Mouse (Mus musculus) embryonic facial prominence, embryonic 14.5 days (tissue): ENCODE results near the gene Kcnb1. TPM values are rescaled to one million over a fixed set of nuclear protein-coding genes. Genes with fewer than 3 reads are reported as not detected.
"Not testable (repeated sequence)": the region's sequence is repeated elsewhere in the genome, so short reads cannot be mapped to it uniquely, and the experiment has no call there.

Source experiments
- ATAC-seq: fragments of 200-750 bp; cut with Nextera tagmentation; 2 replicates; pipeline ENCODE4 v1.8.0; 2017; ENCODE audit warnings: low read depth, moderate number of reproducible peaks, moderate TSS enrichment
- DNase-seq: peaks from one replicate; pipeline ENCODE4 v3.0.0-alpha.2; 2015; ENCODE audit warnings: low spot score
- H3K27ac ChIP-seq: fragments of 300-500 bp; sonication (generic); replicated peaks from 2 replicates; pipeline ENCODE4 v1.5.1; 2014; ENCODE audit warnings: low read depth, mild to moderate bottlenecking, low read length, moderate library complexity
- H3K27me3 ChIP-seq: fragments of 300-500 bp; sonication (generic); replicated peaks from 2 replicates; pipeline ENCODE4 v1.6.1; 2014; ENCODE audit warnings: low read length; ENCODE audit not compliant: control insufficient read depth, insufficient read depth
- H3K36me3 ChIP-seq: fragments of 300-500 bp; sonication (generic); 2 replicates; pipeline ENCODE4 v1.6.1; 2014; ENCODE audit warnings: low read length, mixed read lengths; ENCODE audit not compliant: control insufficient read depth, insufficient read depth
- H3K4me1 ChIP-seq: fragments of 300-500 bp; sonication (generic); 2 replicates; pipeline ENCODE4 v1.6.1; 2014; ENCODE audit warnings: antibody characterized with exemption, low read length; ENCODE audit not compliant: control insufficient read depth, insufficient read depth
- H3K4me2 ChIP-seq: fragments of 300-500 bp; sonication (generic); 2 replicates; pipeline ENCODE4 v1.6.1; 2014; ENCODE audit warnings: low read depth, mild to moderate bottlenecking, low read length, moderate library complexity, mixed read lengths
- H3K4me3 ChIP-seq: fragments of 300-500 bp; sonication (generic); 2 replicates; pipeline ENCODE4 v1.5.1; 2014; ENCODE audit warnings: low read depth, mild to moderate bottlenecking, low read length
- H3K9ac ChIP-seq: fragments of 300-500 bp; sonication (generic); 2 replicates; pipeline ENCODE4 v1.6.1; 2014; ENCODE audit warnings: low read depth, mild to moderate bottlenecking, low read length, moderate library complexity, mixed read lengths
- H3K9me3 ChIP-seq: fragments of 300-500 bp; sonication (generic); 2 replicates; pipeline ENCODE4 v1.6.1; 2016; ENCODE audit warnings: low read length; ENCODE audit not compliant: control insufficient read depth
- WGBS: fragments of 180-500 bp; shearing (Covaris S2); extraction: QIAGEN DNeasy Blood & Tissue Kit; methylation state at CpG from one replicate; pipeline ENCODE4 v1.1.7; 2014; 5-methylcytosine and 5-hydroxymethylcytosine counted together
- polyA plus RNA-seq: library from polyadenylated mRNA; unstranded; fragments of >200 nt; fragmentation: Nextera tagmentation; extraction: Ambion mirVana; gene quantifications from 2 replicates; pipeline ENCODE4 v1.2.1, GENCODE M21; 2014

Kcnb1 gene
- polyA plus RNA-seq, 1 experiment from 2014 or later, result 1.7 TPM

DNA sequence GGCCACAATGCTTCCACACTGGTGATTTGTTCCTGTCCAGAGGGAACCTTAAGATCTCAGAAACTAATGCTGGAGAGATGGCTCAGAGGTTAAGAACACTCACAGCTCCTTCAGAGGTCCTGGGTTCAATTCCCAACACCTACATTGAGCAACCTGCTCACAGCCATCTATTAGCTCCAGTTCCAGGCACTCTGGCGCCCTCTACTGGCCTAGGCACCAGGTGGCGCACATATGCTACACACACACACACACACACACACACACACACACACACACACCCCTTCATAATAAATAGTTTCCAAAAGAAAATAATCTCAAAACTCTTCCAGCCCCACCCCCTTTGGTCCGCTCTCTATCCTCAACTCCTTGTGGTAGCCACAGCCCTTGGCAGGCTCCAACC, 23.1 kb upstream of the Kcnb1 start:
- Histone ChIP-seq H3K27me3 (no peaks in the 10 kb centered on the region), H3K36me3 (peaks cover 10% of the 10 kb centered on the region; the same call in 1 of the 2 replicates), H3K9me3 (no peaks in the 10 kb centered on the region), H3K4me1 (no peaks in the 10 kb centered on the region), H3K4me2 (no peak overlapping the region), H3K9ac (no peak overlapping the region), H3K27ac (no peak overlapping the region), H3K4me3 (no peak overlapping the region)
- DNase-seq (no peak), ATAC-seq (no peak)
- 96% methylated on average over 2 of the region's 3 CpGs for WGBS

DNA sequence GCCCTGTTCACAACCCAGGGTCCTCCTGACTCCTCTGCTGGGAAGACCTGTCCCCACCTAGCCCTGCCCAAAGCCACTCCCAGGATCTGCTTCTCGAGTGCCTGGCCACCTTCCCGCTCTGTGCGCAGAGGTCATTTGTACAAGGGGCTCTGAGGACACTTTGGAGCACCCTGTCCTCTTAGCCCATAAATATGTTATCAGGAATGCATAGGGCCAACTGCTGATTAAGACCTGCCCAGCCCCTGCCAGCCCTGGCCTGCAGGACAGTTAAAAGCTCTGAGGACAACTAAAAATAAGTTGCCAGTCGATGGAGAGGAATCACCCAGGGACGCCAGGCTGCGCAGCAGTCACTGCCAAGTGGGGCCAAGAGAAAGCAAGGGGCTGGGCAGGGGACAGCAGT, 22.6 kb upstream of the Kcnb1 start:
- Histone ChIP-seq H3K9me3 (no peaks in the 10 kb centered on the region), H3K9ac (no peak overlapping the region), H3K4me2 (no peak overlapping the region), H3K4me1 (no peaks in the 10 kb centered on the region), H3K27ac (no peak overlapping the region), H3K4me3 (no peak overlapping the region), H3K36me3 (peaks cover 10% of the 10 kb centered on the region; the same call in 1 of the 2 replicates), H3K27me3 (no peaks in the 10 kb centered on the region)
- WGBS, result 88% methylated on average over 6 of the region's 6 CpGs
- DNase-seq (no peak), ATAC-seq (no peak)

DNA sequence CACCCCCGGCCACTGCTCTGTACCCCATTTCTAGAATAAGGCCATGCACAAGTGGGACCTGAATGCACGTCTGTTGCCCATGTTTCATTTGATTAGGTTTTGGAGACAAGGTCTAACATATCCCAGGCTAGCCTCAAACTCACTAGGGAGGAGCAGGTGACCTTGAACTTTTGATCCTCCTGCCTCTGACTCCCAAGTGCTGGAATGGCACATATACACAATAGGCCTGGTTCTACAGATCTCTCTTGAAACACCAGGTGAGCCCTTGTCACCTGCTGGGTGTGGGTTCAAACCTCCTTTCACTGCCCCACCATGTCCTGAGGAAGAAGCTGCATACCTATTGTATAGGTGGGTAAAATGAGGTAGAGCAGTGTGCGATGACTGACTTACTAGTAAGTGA, 22.1 kb upstream of the Kcnb1 start:
- H3K4me1 ChIP-seq, result no peaks in the 10 kb centered on the region
- no peak for ATAC-seq
- no peak overlapping the region for H3K9ac ChIP-seq
- no peaks in the 10 kb centered on the region for H3K27me3 ChIP-seq
- no peak overlapping the region for H3K4me3 ChIP-seq
- H3K36me3 ChIP-seq, result peaks cover 6% of the 10 kb centered on the region; the same call in 1 of the 2 replicates
- H3K4me2 ChIP-seq, result no peak overlapping the region
- no peaks in the 10 kb centered on the region for H3K9me3 ChIP-seq
- no peak overlapping the region for H3K27ac ChIP-seq
- 89% methylated on average over 3 of the region's 3 CpGs for WGBS
- DNase-seq, result no peak

DNA sequence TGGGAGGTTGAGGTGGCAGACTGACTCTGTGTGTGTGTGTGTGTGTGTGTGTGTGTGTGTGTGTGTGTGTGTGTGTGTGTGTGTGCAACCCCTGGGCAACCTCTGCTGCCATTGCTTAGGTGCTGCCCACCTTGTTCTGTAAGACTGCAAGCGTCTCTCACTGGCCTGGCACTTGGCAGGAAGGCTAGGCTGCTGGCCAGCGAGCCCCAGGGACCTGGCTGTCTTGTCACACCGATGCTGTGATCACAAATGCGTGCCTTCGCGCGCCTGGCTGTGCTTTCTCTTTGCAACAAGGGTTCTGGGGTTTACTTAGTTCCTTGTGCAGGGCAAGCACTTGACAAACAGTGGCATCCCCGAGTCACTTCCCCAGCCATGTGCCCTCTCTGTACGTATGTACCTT, 19.9 kb upstream of the Kcnb1 start:
- H3K4me3 ChIP-seq, result no peak overlapping the region
- no peak overlapping the region for H3K9ac ChIP-seq
- ATAC-seq, result no peak
- 84% methylated on average over 9 of the region's 9 CpGs for WGBS
- H3K9me3 ChIP-seq, result no peaks in the 10 kb centered on the region
- H3K4me2 ChIP-seq, result no peak overlapping the region
- no peaks in the 10 kb centered on the region for H3K4me1 ChIP-seq
- no peak overlapping the region for H3K27ac ChIP-seq
- DNase-seq, result no peak
- H3K36me3 ChIP-seq, result peaks cover 6% of the 10 kb centered on the region; the same call in 1 of the 2 replicates
- no peaks in the 10 kb centered on the region for H3K27me3 ChIP-seq

DNA sequence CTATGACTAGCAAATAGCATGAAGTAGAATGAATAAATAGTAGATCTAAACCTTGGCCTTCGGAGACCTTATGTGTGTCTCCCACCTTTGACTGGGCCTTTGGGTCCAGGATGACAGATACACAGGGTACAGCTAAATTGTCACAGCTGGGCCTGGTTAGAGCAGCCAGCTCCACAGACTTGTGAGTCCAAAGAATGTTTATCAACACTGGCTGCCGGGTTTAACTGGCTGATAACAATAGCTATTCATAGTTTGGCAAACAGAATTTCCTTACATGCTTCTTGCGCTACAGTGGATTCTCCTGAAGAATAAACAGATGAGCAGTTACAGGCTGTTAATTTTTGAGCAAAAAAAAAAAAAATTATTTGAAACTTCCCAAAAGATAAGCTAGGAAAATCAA, 19.0 kb upstream of the Kcnb1 start:
- Histone ChIP-seq H3K4me3 (no peak overlapping the region), H3K27me3 (no peaks in the 10 kb centered on the region), H3K4me1 (no peaks in the 10 kb centered on the region), H3K4me2 (no peak overlapping the region), H3K27ac (no peak overlapping the region), H3K36me3 (peaks cover 6% of the 10 kb centered on the region; the same call in 1 of the 2 replicates), H3K9me3 (no peaks in the 10 kb centered on the region), H3K9ac (no peak overlapping the region)
- DNase-seq (no peak), ATAC-seq (no peak)
- 68% methylated on average over 3 of the region's 3 CpGs for WGBS

DNA sequence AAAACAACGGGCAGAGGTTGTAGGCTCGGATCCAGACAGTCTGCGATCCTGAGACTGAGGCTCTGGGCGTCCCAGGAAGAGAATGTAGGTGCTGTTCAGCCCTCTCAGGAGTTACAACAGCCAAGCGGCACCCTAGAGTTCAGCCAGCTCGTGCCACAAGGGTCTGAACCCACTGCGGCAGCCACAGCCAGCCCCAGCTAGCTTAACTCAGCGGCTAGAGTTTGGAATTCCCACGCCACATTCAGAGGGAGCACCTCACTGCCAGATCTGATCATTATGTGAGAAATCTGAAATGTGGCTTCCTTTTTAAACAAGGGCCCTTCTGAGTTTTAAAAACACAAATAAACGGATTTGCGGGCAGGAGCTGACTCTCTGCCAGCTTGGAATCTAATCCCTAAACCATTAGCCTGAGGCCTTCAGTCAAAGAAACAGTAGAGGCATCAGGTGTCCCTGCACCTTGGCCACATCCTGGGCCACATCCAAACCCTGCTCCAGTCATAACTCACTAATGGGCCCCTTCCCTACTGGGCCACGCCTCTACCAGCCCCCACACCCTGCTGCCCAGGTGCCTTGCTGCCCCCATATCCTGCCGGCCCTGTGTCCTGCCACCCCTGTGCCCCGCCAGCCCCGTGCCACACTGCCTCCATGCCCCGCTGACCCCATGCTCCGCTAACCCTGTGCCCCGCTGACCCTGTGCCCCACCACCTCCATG, 16.1 kb upstream of the Kcnb1 start:
- Histone ChIP-seq H3K36me3 (no peaks in the 10 kb centered on the region), H3K4me2 (no peak overlapping the region), H3K9me3 (no peaks in the 10 kb centered on the region), H3K4me1 (peaks cover 4% of the 10 kb centered on the region; the same call in 1 of the 2 replicates), H3K27ac (peak overlapping the region; percentile 28; the same call in 1 of the 2 replicates), H3K9ac (no peak overlapping the region), H3K27me3 (no peaks in the 10 kb centered on the region), H3K4me3 (no peak overlapping the region)
- peak; percentile 90 for ATAC-seq
- peak; percentile 84 for DNase-seq
- 69% methylated on average over 18 of the region's 18 CpGs for WGBS

DNA sequence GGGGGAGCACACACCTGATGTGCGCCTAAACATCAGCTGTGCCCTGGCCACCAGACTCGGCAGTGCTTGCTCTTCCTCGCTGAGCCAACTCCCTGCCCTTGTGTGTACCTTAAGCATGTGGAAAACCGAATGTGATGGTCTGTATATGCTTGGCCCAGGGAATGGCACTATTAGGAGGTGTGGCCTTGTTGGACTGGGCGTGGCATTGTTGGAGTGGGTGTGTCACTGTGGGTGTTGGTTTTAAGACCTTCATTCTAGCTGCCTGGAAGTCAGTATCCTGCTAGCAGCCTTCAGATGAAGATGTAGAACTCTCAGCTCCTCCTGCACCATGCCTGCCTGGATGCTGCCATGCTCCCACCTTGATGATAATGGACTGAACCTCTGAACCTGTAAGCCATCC, 14.7 kb upstream of the Kcnb1 start:
- H3K4me2 ChIP-seq, H3K36me3 ChIP-seq, DNase-seq, H3K9me3 ChIP-seq, H3K27ac ChIP-seq, ATAC-seq, H3K4me1 ChIP-seq, H3K27me3 ChIP-seq, H3K9ac ChIP-seq, H3K4me3 ChIP-seq: not testable (repeated sequence)
- WGBS, result 82% methylated on average over 5 of the region's 5 CpGs

DNA sequence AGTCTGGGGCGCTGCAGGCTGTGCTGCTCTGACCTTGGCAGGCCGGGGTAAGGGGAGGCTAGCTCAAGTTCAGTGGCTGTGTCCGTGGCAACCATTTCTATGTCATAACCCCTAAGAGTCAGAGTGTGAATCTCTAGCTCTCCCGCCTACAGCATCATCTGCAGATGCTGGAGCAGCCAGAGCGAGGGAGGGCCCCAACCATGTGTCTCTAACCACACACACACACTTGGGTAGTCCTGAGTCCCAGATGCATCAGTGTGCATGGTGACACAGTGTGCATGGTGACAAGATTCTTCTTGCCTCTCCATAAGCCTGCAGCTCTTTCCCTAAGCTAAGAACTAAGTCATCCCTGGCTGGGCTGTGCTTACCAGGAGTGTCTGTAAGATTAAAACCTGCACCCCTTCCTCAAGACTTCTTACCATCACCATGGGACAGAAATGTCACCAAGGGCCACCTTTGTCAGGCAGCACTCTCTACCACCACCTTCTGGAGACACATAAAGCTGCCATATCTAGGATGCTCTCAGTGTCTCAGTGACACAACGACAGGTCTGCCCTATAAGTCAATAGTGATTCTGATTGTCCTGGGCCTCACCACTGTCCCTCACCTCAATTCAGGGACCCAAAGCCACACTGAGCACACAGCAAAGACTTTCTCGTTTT, 13.7 kb upstream of the Kcnb1 start:
- Histone ChIP-seq H3K27ac (no peak overlapping the region), H3K36me3 (no peaks in the 10 kb centered on the region), H3K9me3 (no peaks in the 10 kb centered on the region), H3K4me2 (no peak overlapping the region), H3K4me3 (no peak overlapping the region), H3K27me3 (no peaks in the 10 kb centered on the region), H3K9ac (no peak overlapping the region), H3K4me1 (peaks cover 4% of the 10 kb centered on the region; the same call in 1 of the 2 replicates)
- 76% methylated on average over 7 of the region's 7 CpGs for WGBS
- ATAC-seq (no peak), DNase-seq (no peak)
